Mouse (Mus musculus) intestine, postnatal 0 days (tissue): ENCODE data around the gene Camsap2. TPM values are rescaled to one million over a fixed set of nuclear protein-coding genes. Genes with fewer than 3 reads are reported as not detected.

ENCODE experiments used
- ATAC-seq: fragments of 200-750 bp; cut with Nextera tagmentation; 2 replicates; pipeline ENCODE4 v1.8.0; 2017; ENCODE audit warnings: mild to moderate bottlenecking, moderate TSS enrichment, moderate library complexity
- H3K27ac ChIP-seq: fragments of 300-500 bp; sonication (generic); 2 replicates; pipeline ENCODE4 v1.5.1; 2014; ENCODE audit warnings: mild to moderate bottlenecking, low read depth, low read length, moderate library complexity
- H3K27me3 ChIP-seq: fragments of 300-500 bp; sonication (generic); replicated peaks from 2 replicates; pipeline ENCODE4 v1.6.1; 2014; ENCODE audit warnings: low read length, mixed read lengths; ENCODE audit not compliant: control insufficient read depth, insufficient read depth
- H3K36me3 ChIP-seq: fragments of 300-500 bp; sonication (generic); 2 replicates; pipeline ENCODE4 v1.6.1; 2014; ENCODE audit warnings: mild to moderate bottlenecking, moderate library complexity; ENCODE audit not compliant: control insufficient read depth, insufficient read depth
- H3K4me1 ChIP-seq: fragments of 300-500 bp; sonication (generic); replicated peaks from 2 replicates; pipeline ENCODE4 v1.6.1; 2014; ENCODE audit warnings: antibody characterized with exemption, low read length, mixed read lengths; ENCODE audit not compliant: control insufficient read depth, insufficient read depth
- H3K4me2 ChIP-seq: fragments of 300-500 bp; sonication (generic); replicated peaks from 2 replicates; pipeline ENCODE4 v1.6.1; 2014; ENCODE audit warnings: low read depth, mild to moderate bottlenecking, moderate library complexity
- H3K4me3 ChIP-seq: fragments of 300-500 bp; sonication (generic); 2 replicates; pipeline ENCODE4 v1.5.1; 2014; ENCODE audit warnings: low read depth, low read length
- H3K9ac ChIP-seq: fragments of 300-500 bp; sonication (generic); 2 replicates; pipeline ENCODE4 v1.6.1; 2014; ENCODE audit warnings: mild to moderate bottlenecking, low read depth, low read length
- H3K9me3 ChIP-seq: fragments of 300-500 bp; sonication (generic); 2 replicates; pipeline ENCODE4 v1.6.1; 2016; ENCODE audit warnings: mixed run types; ENCODE audit not compliant: control insufficient read depth
- CTCF ChIP-seq: sonication (generic); IDR thresholded peaks from 2 replicates; pipeline ENCODE4 v1.5.1; 2016; ENCODE audit warnings: low read depth, mild to moderate bottlenecking, control low read depth, antibody characterized with exemption, moderate library complexity
- WGBS: fragments of 180-500 bp; shearing (Covaris S2); extraction: QIAGEN DNeasy Blood & Tissue Kit; methylation state at CpG from one replicate; pipeline ENCODE4 v1.1.7; 2014; 5-methylcytosine and 5-hydroxymethylcytosine counted together
- polyA plus RNA-seq: library from polyadenylated mRNA; unstranded; fragments of >200 nt; fragmentation: Nextera tagmentation; extraction: Ambion mirVana; gene quantifications from 2 replicates; pipeline ENCODE4 v1.2.1, GENCODE M21; 2015

Gene Camsap2
- polyA plus RNA-seq, 1 experiment from 2014 or later = 3.3 TPM

DNA sequence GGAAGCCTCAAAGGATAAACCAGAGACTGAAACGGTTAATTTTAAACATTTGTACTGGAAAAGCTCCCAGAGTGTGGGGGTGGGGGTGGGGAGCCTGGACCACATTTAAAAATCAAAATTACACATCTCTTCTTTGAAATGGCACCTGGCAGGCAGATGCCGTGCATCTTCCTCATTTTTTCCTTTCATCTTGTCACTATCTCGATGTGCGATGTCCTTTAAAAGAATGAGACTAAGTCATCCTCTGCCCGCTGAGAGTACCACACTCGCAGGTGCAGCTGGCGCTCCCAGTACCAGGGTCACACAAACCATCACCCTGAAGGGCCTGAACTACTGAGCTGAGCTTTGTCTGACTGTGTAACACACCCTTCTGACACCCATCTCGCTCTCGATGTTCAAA, 87.4 kb downstream of the Camsap2 start:
- ATAC-seq = no peak
- H3K9me3 ChIP-seq = no peaks in the 10 kb centered on the region
- no peak for TF ChIP-seq CTCF
- WGBS = 75% methylated on average over 9 of the region's 9 CpGs
- peaks cover 50% of the 10 kb centered on the region for H3K27me3 ChIP-seq
- no peak overlapping the region for H3K27ac ChIP-seq
- no peak overlapping the region for H3K9ac ChIP-seq
- no peak overlapping the region for H3K4me3 ChIP-seq
- no peak overlapping the region for H3K4me2 ChIP-seq
- no peaks in the 10 kb centered on the region for H3K36me3 ChIP-seq
- peaks cover 5% of the 10 kb centered on the region; the same call in 1 of the 2 replicates for H3K4me1 ChIP-seq

DNA sequence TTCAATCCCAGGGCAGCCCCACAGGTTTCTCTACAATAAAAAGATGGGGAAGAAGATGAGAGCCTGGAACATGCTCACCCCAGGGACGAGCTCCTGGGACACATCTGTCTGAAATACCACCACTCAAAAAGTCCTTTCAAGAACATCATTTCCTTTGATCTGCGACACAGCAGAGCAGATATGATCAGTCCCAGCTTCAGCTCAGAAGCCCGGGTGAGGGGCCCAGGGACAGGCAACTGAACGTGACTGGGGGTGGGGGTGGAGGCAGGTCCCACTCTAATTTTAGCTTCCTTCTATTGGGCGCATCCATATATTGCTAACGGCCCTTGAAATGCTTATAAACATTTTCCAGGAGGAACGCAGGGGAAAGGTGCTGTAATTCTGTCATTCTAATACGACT, 90.2 kb downstream of the Camsap2 start:
- H3K4me2 ChIP-seq = no peak overlapping the region
- no peak overlapping the region for H3K27ac ChIP-seq
- ATAC-seq = no peak
- WGBS = 56% methylated on average over 8 of the region's 8 CpGs
- H3K36me3 ChIP-seq = no peaks in the 10 kb centered on the region
- H3K9me3 ChIP-seq = no peaks in the 10 kb centered on the region
- H3K27me3 ChIP-seq = peaks cover 37% of the 10 kb centered on the region
- no peak overlapping the region for H3K9ac ChIP-seq
- H3K4me3 ChIP-seq = no peak overlapping the region
- peaks cover 4% of the 10 kb centered on the region; the same call in 1 of the 2 replicates for H3K4me1 ChIP-seq
- TF ChIP-seq CTCF = no peak

DNA sequence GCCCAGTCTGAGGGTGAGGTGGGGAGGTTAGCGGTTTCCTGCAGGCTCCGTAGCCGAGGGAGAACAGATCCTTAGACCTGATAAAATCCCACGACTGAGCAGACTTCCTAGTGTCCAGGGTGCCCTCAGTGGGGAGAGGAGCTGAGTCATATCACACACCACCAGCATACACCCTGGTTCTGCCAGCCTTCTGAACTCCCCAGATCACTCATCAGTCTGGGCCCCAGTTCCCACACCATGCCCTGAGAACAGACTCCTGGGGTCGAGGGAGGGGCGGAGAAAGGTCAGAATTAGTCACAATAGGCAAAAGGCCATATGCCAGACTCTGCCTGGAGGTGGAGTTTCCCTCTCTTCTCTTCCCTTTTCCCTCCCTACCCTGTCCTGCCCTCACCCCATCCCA, 90.7 kb downstream of the Camsap2 start:
- Histone ChIP-seq H3K4me3 (no peak overlapping the region), H3K36me3 (no peaks in the 10 kb centered on the region), H3K27ac (no peak overlapping the region), H3K9ac (no peak overlapping the region), H3K27me3 (peaks cover 32% of the 10 kb centered on the region), H3K9me3 (no peaks in the 10 kb centered on the region), H3K4me1 (no peaks in the 10 kb centered on the region), H3K4me2 (no peak overlapping the region)
- TF ChIP-seq CTCF = no peak
- WGBS = 53% methylated on average over 6 of the region's 6 CpGs
- no peak for ATAC-seq

DNA sequence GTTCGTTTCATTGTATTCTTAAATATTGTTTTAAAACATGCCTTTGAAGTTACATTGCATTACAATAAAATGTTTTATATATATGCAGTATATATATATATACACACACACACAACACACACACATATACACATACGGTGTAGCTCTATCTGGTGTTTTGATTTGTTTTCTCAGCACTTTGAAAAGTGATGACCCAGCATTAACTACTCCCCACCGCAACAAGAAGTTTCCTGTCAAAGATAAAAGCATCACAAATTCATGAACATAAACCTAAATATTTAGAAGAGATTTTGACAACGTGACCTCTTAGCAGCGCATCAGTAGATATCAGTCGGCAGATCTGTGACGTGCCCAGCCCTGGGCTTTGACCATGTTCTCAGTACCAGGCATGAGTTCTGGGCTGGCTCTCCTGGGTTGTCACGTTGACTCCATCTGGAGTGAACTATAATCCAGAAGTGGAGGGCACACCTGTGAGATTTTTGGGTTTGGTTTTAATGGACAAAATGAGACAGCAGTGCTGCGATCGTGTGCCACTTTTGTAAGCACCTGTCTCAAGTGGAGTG, 91.3 kb downstream of the Camsap2 start:
- 70% methylated on average over 10 of the region's 10 CpGs for WGBS
- Histone ChIP-seq H3K9ac (no peak overlapping the region), H3K4me3 (no peak overlapping the region), H3K4me1 (no peaks in the 10 kb centered on the region; the same call in 1 of the 2 replicates), H3K27me3 (peaks cover 26% of the 10 kb centered on the region), H3K27ac (no peak overlapping the region), H3K36me3 (no peaks in the 10 kb centered on the region), H3K9me3 (no peaks in the 10 kb centered on the region), H3K4me2 (no peak overlapping the region)
- TF ChIP-seq CTCF = no peak
- ATAC-seq = no peak

DNA sequence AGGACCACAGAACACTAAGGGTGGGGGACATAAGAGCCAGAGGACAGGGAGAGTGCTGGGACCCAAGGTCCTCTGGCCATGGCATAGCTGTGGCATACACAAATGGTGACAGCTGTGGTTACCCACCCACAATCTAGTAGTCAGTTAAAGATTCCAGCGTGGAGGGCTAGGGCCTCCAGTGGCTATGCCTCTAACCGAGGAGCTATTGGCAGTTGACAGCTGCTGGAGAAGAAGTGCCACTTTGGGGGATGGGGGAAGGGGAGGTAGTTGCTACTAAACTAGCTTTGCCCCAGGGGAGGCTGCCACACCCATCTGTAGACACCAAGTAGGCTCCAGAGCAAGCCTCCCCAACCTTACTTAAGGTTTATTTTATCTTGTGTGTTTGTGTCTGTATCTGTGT, 92.4 kb downstream of the Camsap2 start:
- H3K9ac ChIP-seq = no peak overlapping the region

GRCm38 (mm10) chr1:136249662-136250061, 96.2 kb downstream of the Camsap2 start:
- H3K4me1 ChIP-seq = no peaks in the 10 kb centered on the region; the same call in 1 of the 2 replicates
- H3K4me2 ChIP-seq = no peak overlapping the region
- no peaks in the 10 kb centered on the region for H3K36me3 ChIP-seq
- TF ChIP-seq CTCF = no peak
- no peak overlapping the region for H3K27ac ChIP-seq
- H3K9ac ChIP-seq = no peak overlapping the region
- H3K9me3 ChIP-seq = no peaks in the 10 kb centered on the region
- 51% methylated on average over 5 of the region's 5 CpGs for WGBS
- no peak overlapping the region for H3K4me3 ChIP-seq
- no peaks in the 10 kb centered on the region for H3K27me3 ChIP-seq
- no peak for ATAC-seq

More for the DNA sequence above, 92.4 kb downstream of the Camsap2 start:
- H3K4me3 ChIP-seq = no peak overlapping the region
- H3K27ac ChIP-seq = no peak overlapping the region
- peaks cover 15% of the 10 kb centered on the region for H3K27me3 ChIP-seq
- no peak for TF ChIP-seq CTCF
- H3K36me3 ChIP-seq = no peaks in the 10 kb centered on the region
- H3K4me1 ChIP-seq = no peaks in the 10 kb centered on the region; the same call in 1 of the 2 replicates
- ATAC-seq = no peak
- WGBS = 36% methylated on average over 2 of the region's 2 CpGs
- H3K4me2 ChIP-seq = no peak overlapping the region
- H3K9me3 ChIP-seq = no peaks in the 10 kb centered on the region
